Mouse (Mus musculus): ENCODE data around the gene Mtif2.

Mtif2 gene

DNA sequence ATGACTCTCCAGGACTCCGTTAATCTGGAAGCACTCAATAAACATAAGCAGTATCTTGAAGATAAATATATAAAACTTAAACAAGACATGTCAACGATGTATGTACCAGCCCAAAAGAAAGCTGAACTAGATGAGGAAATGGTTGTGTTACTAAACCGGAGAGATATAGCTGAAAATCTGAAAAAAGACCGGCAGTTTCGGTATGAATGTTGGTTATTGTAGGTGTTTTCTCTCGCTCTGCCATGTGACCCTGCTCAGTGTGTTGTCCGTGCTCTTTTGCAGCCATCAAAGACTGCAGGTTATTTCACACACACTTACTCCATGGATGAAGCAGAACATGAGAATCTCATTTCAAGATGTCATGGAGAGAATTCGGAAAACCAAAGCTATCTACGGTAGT is 34.2 kb downstream of the Mtif2 start:
- no peak for DNase-seq (ENCODE audit: low spot score)

DNA sequence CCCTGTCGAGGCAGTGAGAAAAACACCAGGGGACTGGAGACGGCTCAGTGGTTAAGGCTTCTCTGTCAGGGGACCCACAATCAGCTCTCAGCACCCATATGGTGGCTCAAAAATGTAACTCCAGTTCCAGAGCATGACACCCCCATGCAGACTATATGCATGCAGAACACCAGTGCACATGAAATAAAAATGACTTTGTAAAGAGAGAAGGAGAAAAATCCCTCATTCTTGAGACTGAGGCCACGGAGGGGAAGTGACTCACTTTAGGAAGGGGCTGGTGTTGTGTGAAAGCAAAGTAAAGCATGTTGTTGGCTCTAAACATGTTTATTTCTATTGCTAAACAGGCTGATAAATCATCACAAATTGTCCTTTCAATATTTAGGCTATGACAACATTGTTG is 34.8 kb downstream of the Mtif2 start:
- no peak for DNase-seq (ENCODE audit: low spot score)

DNA sequence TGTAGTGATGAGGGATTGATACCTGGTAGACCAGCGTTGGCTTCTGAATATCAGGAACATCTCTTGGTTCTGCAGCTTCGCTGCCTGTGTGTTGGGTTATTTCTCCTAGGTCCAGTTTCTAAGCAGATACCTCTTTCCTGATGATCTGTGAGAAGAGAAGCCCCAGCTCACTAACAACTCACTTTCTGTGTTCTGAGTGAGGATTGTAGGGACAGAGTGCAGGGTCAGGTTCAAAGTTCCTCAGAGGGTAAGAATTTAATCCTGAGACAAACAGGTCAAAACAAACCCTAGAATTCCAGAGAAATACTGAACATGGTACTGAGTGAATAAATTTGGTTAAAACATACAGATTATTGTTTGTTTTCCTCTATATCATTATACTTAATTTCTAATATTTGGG is 37.2 kb downstream of the Mtif2 start:
- DNase-seq (ENCODE audit: low spot score) = no peak

DNA sequence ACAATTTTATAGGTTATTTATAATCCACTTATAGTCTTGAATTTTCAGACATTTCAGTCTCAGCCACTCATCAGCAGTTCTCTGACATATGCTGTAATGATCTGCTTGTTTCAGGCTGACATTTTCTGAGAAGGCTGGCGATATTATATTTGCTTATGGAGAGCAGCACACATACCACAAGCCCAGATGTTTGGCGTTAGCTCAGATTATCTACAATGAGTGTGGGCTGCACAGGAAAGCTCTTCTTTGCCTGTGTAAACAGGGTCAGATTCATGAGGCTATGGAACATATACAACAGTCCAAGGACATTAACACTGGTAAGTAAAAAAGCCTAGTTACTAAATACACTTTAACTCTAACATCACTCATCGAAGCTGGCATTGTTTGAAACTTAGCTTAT is 45.3 kb downstream of the Mtif2 start:
- DNase-seq (ENCODE audit: low spot score) = no peak

DNA sequence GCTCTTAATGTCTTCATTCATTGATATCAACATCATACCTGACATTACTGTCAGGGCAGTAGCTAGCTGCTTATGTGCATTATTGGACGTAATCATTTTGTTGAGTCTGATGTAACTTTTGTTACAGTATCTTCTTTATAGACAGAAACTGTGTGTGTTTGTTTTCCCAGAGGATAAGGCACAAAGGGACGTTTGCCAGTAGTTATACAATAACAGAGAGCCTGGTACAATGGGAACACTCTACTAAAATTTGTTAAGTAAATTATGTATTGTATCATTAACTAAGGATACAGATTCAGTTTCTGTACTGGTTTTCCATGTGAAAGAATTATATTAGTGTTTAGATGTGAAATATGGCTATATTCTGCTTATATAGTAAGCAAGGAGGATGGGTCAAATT is 46.4 kb downstream of the Mtif2 start:
- no peak for DNase-seq (ENCODE audit: low spot score)

DNA sequence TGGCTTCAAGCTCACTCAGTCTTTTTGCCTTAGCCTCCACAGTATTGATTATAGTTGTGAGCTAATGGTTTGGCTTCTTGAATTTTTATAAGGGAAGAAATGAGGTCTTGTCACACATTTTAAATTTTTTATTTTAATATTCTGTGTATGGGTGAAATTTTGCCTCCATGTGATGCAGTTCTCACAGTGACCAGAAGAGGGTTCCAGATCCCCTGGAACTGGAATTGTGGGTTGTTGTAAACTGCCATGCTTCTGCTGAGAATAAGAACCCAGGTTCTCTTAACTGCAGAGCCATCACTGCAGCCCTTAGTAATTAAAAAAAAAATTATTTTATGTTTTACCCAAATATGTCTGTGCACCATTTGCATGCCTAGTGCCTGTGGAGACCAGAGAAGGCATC is 53.4 kb downstream of the Mtif2 start:
- no peak for DNase-seq (ENCODE audit: low spot score)

All from testis, postnatal 14 days (tissue).